Mouse (Mus musculus) MEL (cell line): ENCODE results near the gene Nthl1. TPM values are rescaled to one million over a fixed set of nuclear protein-coding genes. Genes with fewer than 3 reads are reported as not detected.

Experiments
- DNase-seq: peaks from one replicate; pipeline ENCODE4 v3.0.0; 2011; ENCODE audit warnings: low read depth, low spot score
- H3K27ac ChIP-seq: 2 replicates; pipeline ENCODE4 v1.5.1; 2012; ENCODE audit warnings: low read depth, mild to moderate bottlenecking, control low read depth, low read length, moderate library complexity; ENCODE audit not compliant: control insufficient read depth
- H3K27me3 ChIP-seq, 2 experiments: fragments of 150-350 bp in 1 of 2; sonication (generic) in 1 of 2; 2 replicates each; pipeline ENCODE4 v1.6.1; 2012; ENCODE audit warnings: low read length in 2 of 2, mild to moderate bottlenecking in 2 of 2, improper control_type of control experiment in 1 of 2, moderate library complexity in 1 of 2; ENCODE audit not compliant: insufficient read depth in 2 of 2, control insufficient read depth in 1 of 2
- H3K36me3 ChIP-seq, 2 experiments: 2 replicates each; pipeline ENCODE4 v1.6.1; 2012 to 2014; ENCODE audit warnings: low read length in 2 of 2, improper control_type of control experiment in 1 of 2, inconsistent platforms in 1 of 2, mild to moderate bottlenecking in 1 of 2; ENCODE audit not compliant: insufficient read depth in 2 of 2, control insufficient read depth in 1 of 2
- H3K4me1 ChIP-seq, 2 experiments: fragments of 150-350 bp in 1 of 2; sonication (generic) in 1 of 2; 2 replicates each; pipeline ENCODE4 v1.6.1; 2012; ENCODE audit warnings: low read length in 2 of 2, improper control_type of control experiment in 1 of 2, mild to moderate bottlenecking in 1 of 2; ENCODE audit not compliant: insufficient read depth in 2 of 2, control insufficient read depth in 1 of 2
- H3K4me3 ChIP-seq, 2 experiments: fragments of 150-350 bp in 1 of 2; sonication (generic) in 1 of 2; 2 replicates each; pipeline ENCODE4 v1.5.1; 2012; ENCODE audit warnings: low read depth in 2 of 2, low read length in 2 of 2, mild to moderate bottlenecking in 2 of 2, moderate library complexity in 2 of 2, control low read depth in 1 of 2, improper control_type of control experiment in 1 of 2; ENCODE audit not compliant: control insufficient read depth in 1 of 2, insufficient read depth in 1 of 2
- H3K79me2 ChIP-seq: 2 replicates; pipeline ENCODE4 v1.6.1; 2012; ENCODE audit warnings: mild to moderate bottlenecking, low read length, moderate library complexity; ENCODE audit not compliant: control insufficient read depth, poor library complexity, insufficient read depth
- H3K9ac ChIP-seq: 2 replicates; pipeline ENCODE4 v1.6.1; 2012; ENCODE audit warnings: low read depth, mild to moderate bottlenecking, control low read depth, low read length, moderate library complexity; ENCODE audit not compliant: control insufficient read depth, poor library complexity, severe bottlenecking
- H3K9me3 ChIP-seq: fragments of 150-350 bp; sonication (generic); replicated peaks from 2 replicates; pipeline ENCODE4 v1.6.1; 2012; ENCODE audit warnings: mild to moderate bottlenecking, low read length, improper control_type of control experiment, moderate library complexity; ENCODE audit not compliant: insufficient read depth
- ELF1 ChIP-seq: IDR thresholded peaks from 2 replicates; pipeline ENCODE4 v1.6.1; 2014; ENCODE audit warnings: low read depth, mild to moderate bottlenecking, inconsistent platforms, low read length, improper control_type of control experiment, moderate library complexity
- ETS1 ChIP-seq: IDR thresholded peaks from 2 replicates; pipeline ENCODE4 v1.6.1; 2012; ENCODE audit warnings: low read depth, mild to moderate bottlenecking, inconsistent platforms, low read length, improper control_type of control experiment, moderate library complexity
- GABPA ChIP-seq: IDR thresholded peaks from 2 replicates; pipeline ENCODE4 v1.6.1; 2012; ENCODE audit warnings: low read depth, mild to moderate bottlenecking, inconsistent platforms, low read length, improper control_type of control experiment, moderate library complexity
- KAT2A ChIP-seq: conservative IDR thresholded peaks from 2 replicates; pipeline ENCODE4 v1.6.1; 2012; ENCODE audit warnings: low read depth, low read length, improper control_type of control experiment, inconsistent platforms
- MAFK ChIP-seq: IDR thresholded peaks from 2 replicates; pipeline ENCODE4 v1.6.1; 2011; ENCODE audit warnings: low read depth, mild to moderate bottlenecking, low read length, improper control_type of control experiment, borderline replicate concordance
- MAX ChIP-seq: IDR thresholded peaks from 2 replicates; pipeline ENCODE4 v1.6.1; 2011; ENCODE audit warnings: low read length, improper control_type of control experiment
- MYB ChIP-seq: IDR thresholded peaks from 2 replicates; pipeline ENCODE4 v1.6.1; 2011; ENCODE audit warnings: mild to moderate bottlenecking, low read depth, low read length, improper control_type of control experiment
- POLR2AphosphoS2 ChIP-seq: IDR thresholded peaks from 2 replicates; pipeline ENCODE4 v1.6.1; 2011; ENCODE audit warnings: low read length, improper control_type of control experiment
- POLR2AphosphoS5 ChIP-seq: IDR thresholded peaks from 2 replicates; pipeline ENCODE4 v1.6.1; 2012; ENCODE audit warnings: low read depth, borderline replicate concordance, mild to moderate bottlenecking, inconsistent platforms, low read length, moderate library complexity, mixed read lengths
- TAL1 ChIP-seq: IDR thresholded peaks from 2 replicates; pipeline ENCODE4 v1.6.1; 2012; ENCODE audit warnings: mild to moderate bottlenecking, inconsistent platforms, low read length, moderate library complexity, mixed read lengths
- TCF12 ChIP-seq: IDR thresholded peaks from 2 replicates; pipeline ENCODE4 v1.6.1; 2014; ENCODE audit warnings: low read depth, mild to moderate bottlenecking, inconsistent platforms, low read length, improper control_type of control experiment, moderate library complexity
- polyA plus RNA-seq, 2 experiments: library from polyadenylated mRNA; stranded (reverse) in 1 of 2; unstranded in 1 of 2; fragments of >175 nt in 1 of 2; fragments of >200 nt in 1 of 2; gene quantifications; 2 replicates each; pipeline versions ENCODE4 v1.2.1 to v1.2.4; 2012; ENCODE audit warnings: low replicate concordance in 2 of 2, low read depth in 1 of 2; ENCODE audit not compliant: insufficient read length in 2 of 2, insufficient read depth in 1 of 2, missing spikeins in 1 of 2
- total RNA-seq: library from RNA; depleted of rRNA; stranded (reverse); fragments of 300-350 nt; gene quantifications from 2 replicates; pipeline ENCODE4 v1.2.3, GENCODE M21; 2012

Gene Nthl1
- total and polyA plus RNA-seq, 3 experiments, result 31.4 to 262 (median 32.0) TPM

GRCm38 (mm10) chr17:24648731-24649377, 16.4 kb downstream of the Nthl1 start:
- Histone ChIP-seq H3K4me3 (no peak overlapping the region), H3K27me3 (peaks cover 16 to 25% of the 10 kb centered on the region in 2 experiments)

GRCm38 (mm10) chr17:24649581-24650069, 17.1 kb downstream of the Nthl1 start:
- Histone ChIP-seq H3K27ac (no peak overlapping the region), H3K9me3 (no peaks in the 10 kb centered on the region), H3K9ac (peak overlapping the region; percentile 52), H3K4me1 (no peaks in the 10 kb centered on the region), H3K79me2 (no peaks in the 10 kb centered on the region), H3K4me3 (peak overlapping the region; percentile 53 to 56; a peak in 3 of 4 replicates)
- DNase-seq, result no peak
- TF ChIP-seq MAX, result no peak
- TF ChIP-seq, all 39 proteins: peak for 0
- Histone ChIP-seq H3K36me3 (no peaks in the 10 kb centered on the region), H3K27me3 (peaks cover 16 to 25% of the 10 kb centered on the region in 2 experiments)

More at GRCm38 (mm10) chr17:24648731-24649377, 16.4 kb downstream of the Nthl1 start:
- Histone ChIP-seq H3K79me2 (no peaks in the 10 kb centered on the region), H3K4me1 (no peaks in the 10 kb centered on the region), H3K36me3 (no peaks in the 10 kb centered on the region), H3K9me3 (no peaks in the 10 kb centered on the region), H3K27ac (no peak overlapping the region), H3K9ac (no peak overlapping the region)
- no peak for TF ChIP-seq TAL1
- no peak for TF ChIP-seq TCF12
- no peak for TF ChIP-seq POLR2AphosphoS2
- no peak for TF ChIP-seq MAFK
- TF ChIP-seq POLR2AphosphoS5, result no peak
- TF ChIP-seq ELF1, result no peak
- TF ChIP-seq GABPA, result no peak
- TF ChIP-seq ETS1, result no peak
- DNase-seq, result no peak

GRCm38 (mm10) chr17:24650070-24650616, 17.7 kb downstream of the Nthl1 start, which contains the start of gene Slc9a3r2:
Gene Slc9a3r2 (minus strand): TSS chr17:24650327.
- Histone ChIP-seq H3K27ac (no peak within 1 kb of the TSS), H3K79me2 (no peaks in the 10 kb centered on the region), H3K4me3 (peak within 1 kb of the TSS; percentile 53 to 56; a peak in 3 of 4 replicates), H3K36me3 (no peaks in the 10 kb centered on the region), H3K9me3 (no peaks in the 10 kb centered on the region), H3K9ac (peak within 1 kb of the TSS; percentile 52), H3K27me3 (peaks cover 16 to 25% of the 10 kb centered on the region in 2 experiments), H3K4me1 (no peaks in the 10 kb centered on the region)
- peak; percentile 29 for DNase-seq
- TF ChIP-seq MYB (no peak), KAT2A (no peak)
